Mouse (Mus musculus): Measurements from ENCODE around the gene Sorbs1.

Gene Sorbs1

GRCm38 (mm10) chr19:40514376-40514775 is 797 bp upstream of the Sorbs1 start:
- no peak for DNase-seq (ENCODE audit: low read depth, low spot score)

GRCm38 (mm10) chr19:40512500-40513421 is 818 bp downstream of the Sorbs1 start:
- peak; percentile 36 for DNase-seq (ENCODE audit: low read depth, low spot score)

- DNase-seq (ENCODE audit: low read depth, low spot score), result peak; percentile 67
Observed at GRCm38 (mm10) chr19:40511679-40512309, 1.8 kb downstream of the Sorbs1 start.

- no peak for DNase-seq (ENCODE audit: low read depth, low spot score)
Observed at GRCm38 (mm10) chr19:40511100-40511439, 2.5 kb downstream of the Sorbs1 start.

- no peak for DNase-seq (ENCODE audit: low read depth, low spot score)
Observed at GRCm38 (mm10) chr19:40510387-40511099, 3.0 kb downstream of the Sorbs1 start.

GRCm38 (mm10) chr19:40509274-40509673 is 4.3 kb downstream of the Sorbs1 start:
- no peak for DNase-seq (ENCODE audit: low read depth, low spot score)

GRCm38 (mm10) chr19:40508851-40509250 is 4.7 kb downstream of the Sorbs1 start:
- DNase-seq (ENCODE audit: low read depth, low spot score), result no peak

GRCm38 (mm10) chr19:40506965-40507364 is 6.6 kb downstream of the Sorbs1 start:
- DNase-seq (ENCODE audit: low read depth, low spot score), result no peak

- DNase-seq (ENCODE audit: low read depth, low spot score), result no peak
Observed at GRCm38 (mm10) chr19:40504336-40504735, 9.2 kb downstream of the Sorbs1 start.

GRCm38 (mm10) chr19:40499940-40500737 is 13.4 kb downstream of the Sorbs1 start:
- DNase-seq (ENCODE audit: low read depth, low spot score), result no peak

GRCm38 (mm10) chr19:40499141-40499540 is 14.4 kb downstream of the Sorbs1 start:
- DNase-seq (ENCODE audit: low read depth, low spot score), result no peak

- DNase-seq (ENCODE audit: low read depth, low spot score), result no peak
Observed at GRCm38 (mm10) chr19:40498162-40498725, 15.3 kb downstream of the Sorbs1 start.

- no peak for DNase-seq (ENCODE audit: low read depth, low spot score)
Observed at GRCm38 (mm10) chr19:40496509-40497267, 16.9 kb downstream of the Sorbs1 start.

- no peak for DNase-seq (ENCODE audit: low read depth, low spot score)
Observed at GRCm38 (mm10) chr19:40496071-40496470, 17.5 kb downstream of the Sorbs1 start.

GRCm38 (mm10) chr19:40492902-40493301 is 20.7 kb downstream of the Sorbs1 start:
- DNase-seq (ENCODE audit: low read depth, low spot score), result no peak

- no peak for DNase-seq (ENCODE audit: low read depth, low spot score)
Observed at GRCm38 (mm10) chr19:40491442-40491841, 22.1 kb downstream of the Sorbs1 start.

GRCm38 (mm10) chr19:40490765-40491164 is 22.8 kb downstream of the Sorbs1 start:
- no peak for DNase-seq (ENCODE audit: low read depth, low spot score)

- DNase-seq (ENCODE audit: low read depth, low spot score), result no peak
Observed at GRCm38 (mm10) chr19:40489633-40490032, 23.9 kb downstream of the Sorbs1 start.

- DNase-seq (ENCODE audit: low read depth, low spot score), result no peak
Observed at GRCm38 (mm10) chr19:40488853-40489454, 24.6 kb downstream of the Sorbs1 start.

GRCm38 (mm10) chr19:40487561-40487960 is 26.0 kb downstream of the Sorbs1 start:
- no peak for DNase-seq (ENCODE audit: low read depth, low spot score)

Measured in c-Kit-negative CD71-positive TER-119-positive erythroid progenitor cells, embryonic 14.5 days (primary cell).